Comparison of ENCODE assay signal across 8 mouse cellular contexts in genomic region chr11:23979332-23979731, GRCm38 (mm10).
DNase-seq lines count a peak whose midpoint lies in the region; ATAC-seq and TF ChIP-seq lines count a peak whose summit lies in the region.

No protein-coding gene starts in this region.

- ATAC-seq in G1E (ENCODE audit: extremely low read depth, insufficient number of reproducible peaks, low FRiP score, poor library complexity, severe bottlenecking): no peak
- peak; percentile 93 for ATAC-seq in forebrain, embryonic 15.5 days (replicated peaks)
- ATAC-seq in hematopoietic stem cell, adult 5-6 weeks (replicated peaks in 1 of 2; ENCODE audit: insufficient read depth in 1 of 2, low FRiP score in 2 of 2, low TSS enrichment in 1 of 2, low read depth in 1 of 2, poor library complexity in 2 of 2, severe bottlenecking in 2 of 2): peak; percentile 57 to 78; a peak in 3 of 4 replicates
- no peak for ATAC-seq in lung, postnatal 0 days

- TF ChIP-seq CTCF in G1E (IDR thresholded peaks at IDR 0.05; ENCODE audit: low read depth, low read length): peak; percentile 83
- TF ChIP-seq CTCF in lung, postnatal 0 days (IDR thresholded peaks at IDR 0.05): peak; percentile 93

- H3K9me3 ChIP-seq in G1E (replicated peaks): no peaks in the 10 kb centered on the region
- no peaks in the 10 kb centered on the region for H3K9me3 ChIP-seq in forebrain, embryonic 15.5 days
- H3K9me3 ChIP-seq in lung, postnatal 0 days (ENCODE audit: low read length): no peaks in the 10 kb centered on the region

- H3K27me3 ChIP-seq in G1E (ENCODE audit: insufficient read depth, low read length): peaks cover 35% of the 10 kb centered on the region
- H3K27me3 ChIP-seq in forebrain, embryonic 15.5 days: no peaks in the 10 kb centered on the region
- no peaks in the 10 kb centered on the region for H3K27me3 ChIP-seq in lung, postnatal 0 days (replicated peaks; ENCODE audit: insufficient read depth, low read length)

- 11% methylated on average over 5 of the region's 5 CpGs for WGBS in forebrain, embryonic 15.5 days
- 7% methylated on average over 5 of the region's 5 CpGs for WGBS in lung, postnatal 0 days

- no peak for TF ChIP-seq EP300 in lung, postnatal 0 days (IDR thresholded peaks at IDR 0.05)

- H3K4me3 ChIP-seq in G1E (ENCODE audit: low read depth, low read length): no peak overlapping the region
- no peak overlapping the region for H3K4me3 ChIP-seq in forebrain, embryonic 15.5 days
- H3K4me3 ChIP-seq in lung, postnatal 0 days (ENCODE audit: low read depth, low read length): no peak overlapping the region

- DNase-seq in G1E (ENCODE audit: low spot score): peak; percentile 30
- peak; percentile 34 for DNase-seq in c-Kit-positive CD71-positive TER-119-negative erythroid progenitor cells, embryonic 14.5 days (ENCODE audit: low read depth)
- peak; percentile 65 to 87 for DNase-seq in layer of hippocampus, adult 18-20 months (ENCODE audit: low spot score in 2 of 2)
- DNase-seq in lung, postnatal 0 days (ENCODE audit: low spot score): peak; percentile 65
- peak; percentile 88 for DNase-seq in retina, embryonic 14.5 days (ENCODE audit: low spot score)
- DNase-seq in thymus, postnatal 36 days: peak; percentile 50 to 57

- H3K9ac ChIP-seq in forebrain, embryonic 15.5 days (replicated peaks): no peak overlapping the region
- H3K9ac ChIP-seq in lung, postnatal 0 days (replicated peaks; ENCODE audit: low read depth): no peak overlapping the region

- H3K36me3 ChIP-seq in G1E (replicated peaks): no peaks in the 10 kb centered on the region
- no peaks in the 10 kb centered on the region for H3K36me3 ChIP-seq in forebrain, embryonic 15.5 days
- H3K36me3 ChIP-seq in lung, postnatal 0 days (ENCODE audit: insufficient read depth, low read length): no peaks in the 10 kb centered on the region

- H3K27ac ChIP-seq in forebrain, embryonic 15.5 days (replicated peaks): no peak overlapping the region
- H3K27ac ChIP-seq in lung, postnatal 0 days (ENCODE audit: low read length): no peak overlapping the region

- no peak overlapping the region for H3K4me2 ChIP-seq in forebrain, embryonic 15.5 days (replicated peaks)
- no peak overlapping the region for H3K4me2 ChIP-seq in lung, postnatal 0 days (replicated peaks; ENCODE audit: low read depth, low read length)

- H3K4me1 ChIP-seq in G1E (ENCODE audit: insufficient read depth, low read depth, low read length): no peaks in the 10 kb centered on the region
- H3K4me1 ChIP-seq in forebrain, embryonic 15.5 days: no peaks in the 10 kb centered on the region
- no peaks in the 10 kb centered on the region for H3K4me1 ChIP-seq in lung, postnatal 0 days (ENCODE audit: insufficient read depth, low read depth, low read length)

Comparison
In these comparisons a context has a peak if more than half of its experiments do, and no peak if none do; other contexts are left out.
1. ATAC-seq: peak in forebrain, embryonic 15.5 days (single experiment) and hematopoietic stem cell, adult 5-6 weeks (2 of 2); none in G1E (single experiment) and lung, postnatal 0 days (single experiment).
2. DNase-seq: peak in every context shown above with its lines; median percentile 88 in retina, embryonic 14.5 days; 76 in layer of hippocampus, adult 18-20 months; 65 in lung, postnatal 0 days; 54 in thymus, postnatal 36 days; 34 in c-Kit-positive CD71-positive TER-119-negative erythroid progenitor cells, embryonic 14.5 days; 30 in G1E.